Mouse (Mus musculus) liver, embryonic 16.5 days (tissue): Measurements from ENCODE around the gene Slc19a3. TPM values are rescaled to one million over a fixed set of nuclear protein-coding genes. Genes with fewer than 3 reads are reported as not detected.

Experiments
- ATAC-seq: fragments of 200-750 bp; cut with Nextera tagmentation; 2 replicates; pipeline ENCODE4 v1.8.0; 2017; ENCODE audit warnings: low read depth, mild to moderate bottlenecking, moderate number of reproducible peaks, moderate library complexity
- H3K27ac ChIP-seq: fragments of 300-500 bp; sonication (generic); 2 replicates; pipeline ENCODE4 v1.5.1; 2014; ENCODE audit warnings: mild to moderate bottlenecking, low read length
- H3K27me3 ChIP-seq: fragments of 300-500 bp; sonication (generic); 2 replicates; pipeline ENCODE4 v1.6.1; 2014; ENCODE audit warnings: low read depth, low read length, mixed read lengths; ENCODE audit not compliant: control insufficient read depth, insufficient read depth
- H3K36me3 ChIP-seq: fragments of 300-500 bp; sonication (generic); 2 replicates; pipeline ENCODE4 v1.6.1; 2014; ENCODE audit warnings: mild to moderate bottlenecking; ENCODE audit not compliant: control insufficient read depth, insufficient read depth
- H3K4me1 ChIP-seq: fragments of 300-500 bp; sonication (generic); 2 replicates; pipeline ENCODE4 v1.6.1; 2014; ENCODE audit warnings: low read depth, low read length, mixed read lengths; ENCODE audit not compliant: control insufficient read depth
- H3K4me2 ChIP-seq: fragments of 300-500 bp; sonication (generic); 2 replicates; pipeline ENCODE4 v1.6.1; 2014; ENCODE audit warnings: low read depth, low read length, mixed read lengths
- H3K4me3 ChIP-seq: fragments of 300-500 bp; sonication (generic); 2 replicates; pipeline ENCODE4 v1.5.1; 2014; ENCODE audit warnings: low read depth, mild to moderate bottlenecking, low read length
- H3K9ac ChIP-seq: fragments of 300-500 bp; sonication (generic); 2 replicates; pipeline ENCODE4 v1.6.1; 2014; ENCODE audit warnings: low read depth, low read length
- H3K9me3 ChIP-seq: fragments of 300-500 bp; sonication (generic); replicated peaks from 2 replicates; pipeline ENCODE4 v1.6.1; 2016; ENCODE audit warnings: low read length; ENCODE audit not compliant: control insufficient read depth
- WGBS: fragments of 180-500 bp; shearing (Covaris S2); extraction: QIAGEN DNeasy Blood & Tissue Kit; methylation state at CpG from one replicate; pipeline ENCODE4 v1.1.7; 2014; ENCODE audit not compliant: insufficient replicate concordance; 5-methylcytosine and 5-hydroxymethylcytosine counted together
- polyA plus RNA-seq: library from polyadenylated mRNA; unstranded; fragments of >200 nt; fragmentation: Nextera tagmentation; extraction: Ambion mirVana; gene quantifications from 2 replicates; pipeline ENCODE4 v1.2.1, GENCODE M21; 2015

Gene Slc19a3
- 0.08 TPM in 1 of 2 replicates, not detected in the other for polyA plus RNA-seq

DNA sequence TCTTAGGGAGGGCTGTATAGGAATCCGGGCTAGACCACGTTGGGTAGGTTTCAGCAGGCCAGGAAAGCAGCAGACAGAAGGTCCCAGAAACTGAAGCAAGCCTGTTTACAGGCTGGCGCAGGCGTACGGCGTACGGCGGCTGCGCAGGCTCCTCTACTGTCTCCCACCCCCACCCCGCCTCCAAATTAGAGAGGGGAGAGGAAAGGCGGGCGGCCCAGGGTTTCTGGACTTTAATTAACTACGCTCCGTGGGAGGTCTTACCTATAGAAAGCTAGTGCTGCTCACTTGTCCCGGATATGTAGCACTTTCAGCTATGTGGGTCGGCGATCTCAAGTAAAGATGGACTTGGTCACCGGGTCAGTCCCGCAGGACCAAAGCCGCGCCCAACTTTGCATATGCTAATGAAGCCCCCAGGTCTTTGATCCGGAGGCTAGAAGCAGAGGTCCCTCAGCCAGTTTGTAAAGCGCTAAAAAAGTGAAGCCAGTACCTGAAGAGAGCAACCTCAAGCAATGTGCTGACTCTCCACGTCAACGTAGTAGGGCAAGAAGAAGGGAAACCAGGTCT, at the start of gene Slc19a3:
TSS of gene Slc19a3 (minus strand) at position 340 of the 564 bp plus-strand sequence.
- Histone ChIP-seq H3K27ac (no peak within 1 kb of the TSS), H3K4me1 (no peaks in the 10 kb centered on the region), H3K27me3 (no peaks in the 10 kb centered on the region), H3K4me3 (peak within 1 kb of the TSS; percentile 46), H3K4me2 (peak within 1 kb of the TSS; percentile 45), H3K9ac (no peak within 1 kb of the TSS), H3K9me3 (no peaks in the 10 kb centered on the region), H3K36me3 (no peaks in the 10 kb centered on the region)
- ATAC-seq: 0 out of 2 replicates have a peak, but pooled peaks have one; percentile 53
- under 1% methylated on average over 25 of the region's 25 CpGs for WGBS

DNA sequence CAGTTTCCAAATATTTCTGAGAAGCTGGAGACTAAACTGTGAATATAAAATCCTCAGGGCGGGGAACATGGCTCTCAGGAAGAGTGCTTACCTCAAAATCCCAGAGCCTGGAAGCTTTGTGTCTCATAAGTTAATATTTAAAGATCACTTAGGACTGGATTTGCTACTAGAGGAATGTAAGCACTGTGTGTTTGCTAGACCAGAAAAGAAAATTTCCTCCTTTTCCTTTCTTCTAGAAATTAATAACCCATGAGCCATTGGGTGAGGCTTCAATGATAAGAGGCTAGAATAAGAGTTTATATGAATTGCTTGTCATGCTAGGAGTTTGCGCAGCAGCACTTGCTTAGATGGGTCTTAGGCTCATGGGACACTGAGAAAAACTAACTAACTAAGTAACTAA, 46.5 kb upstream of the Slc19a3 start:
- ATAC-seq: no peak
- H3K4me2 ChIP-seq: no peak overlapping the region
- H3K9ac ChIP-seq: no peak overlapping the region
- no peaks in the 10 kb centered on the region for H3K4me1 ChIP-seq
- no peaks in the 10 kb centered on the region for H3K9me3 ChIP-seq
- H3K27me3 ChIP-seq: no peaks in the 10 kb centered on the region
- H3K27ac ChIP-seq: no peak overlapping the region
- H3K36me3 ChIP-seq: no peaks in the 10 kb centered on the region
- WGBS: 54% methylated on average over 2 of the region's 2 CpGs
- H3K4me3 ChIP-seq: no peak overlapping the region

DNA sequence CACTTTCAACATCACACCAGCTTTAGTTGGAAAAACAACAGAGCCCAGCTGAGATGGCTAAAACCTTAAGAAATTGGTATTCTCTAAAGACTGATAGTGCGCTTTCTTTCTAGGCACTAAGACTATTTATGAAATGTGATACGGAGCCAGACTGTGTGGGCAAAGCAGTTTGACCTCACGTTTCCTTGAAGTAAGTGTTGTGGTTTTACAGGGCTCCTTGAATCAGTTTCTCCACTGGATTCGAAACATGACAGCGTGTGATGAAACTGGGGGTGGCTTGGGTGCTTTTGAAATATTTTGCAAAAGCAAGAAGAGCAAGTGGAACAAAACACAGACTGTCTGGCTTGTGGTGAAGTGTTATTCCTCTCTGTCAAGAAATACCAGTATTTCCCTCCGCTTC, 38.8 kb upstream of the Slc19a3 start:
- WGBS: 35% methylated on average over 6 of the region's 6 CpGs
- Histone ChIP-seq H3K9me3 (no peaks in the 10 kb centered on the region), H3K4me1 (no peaks in the 10 kb centered on the region), H3K9ac (no peak overlapping the region), H3K27me3 (no peaks in the 10 kb centered on the region), H3K27ac (no peak overlapping the region), H3K36me3 (no peaks in the 10 kb centered on the region), H3K4me3 (no peak overlapping the region), H3K4me2 (no peak overlapping the region)
- no peak for ATAC-seq

DNA sequence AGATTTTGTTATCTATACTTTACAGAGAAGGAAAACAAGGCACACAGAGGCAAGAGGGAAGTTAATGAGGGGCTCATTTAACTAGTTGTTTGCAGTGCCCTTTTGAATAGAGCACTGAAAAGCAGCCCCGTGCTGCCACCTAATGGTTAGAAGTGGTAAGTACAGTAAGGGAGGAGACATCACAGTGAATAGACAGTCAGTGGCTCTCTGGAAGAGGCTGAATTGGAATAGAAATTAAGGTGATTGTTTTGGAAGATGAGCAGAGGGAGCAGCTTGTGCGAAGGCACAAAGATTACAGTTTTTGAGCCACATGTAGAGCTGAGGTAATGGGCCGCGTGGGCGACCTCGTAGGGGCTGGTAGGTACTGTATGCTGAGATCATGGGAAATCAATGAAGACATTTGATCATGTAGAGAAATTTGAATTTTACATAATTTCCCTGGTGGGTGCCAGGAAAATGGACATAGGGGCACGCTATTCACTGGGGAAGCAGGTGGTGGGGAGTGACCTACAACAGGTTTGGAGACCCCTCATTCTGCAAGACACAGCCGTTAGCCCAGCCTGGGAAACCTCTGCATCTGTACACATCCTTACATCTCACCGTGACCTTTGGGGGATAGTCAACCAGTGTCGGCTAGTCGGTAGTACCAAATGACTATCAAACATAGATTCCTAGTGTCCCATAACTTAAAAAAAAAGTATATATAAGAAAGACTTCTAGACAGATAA, 38.1 kb upstream of the Slc19a3 start:
- Histone ChIP-seq H3K4me3 (no peak overlapping the region), H3K36me3 (no peaks in the 10 kb centered on the region), H3K9me3 (no peaks in the 10 kb centered on the region), H3K4me1 (no peaks in the 10 kb centered on the region), H3K9ac (no peak overlapping the region), H3K27me3 (no peaks in the 10 kb centered on the region), H3K4me2 (no peak overlapping the region), H3K27ac (no peak overlapping the region)
- no peak for ATAC-seq
- WGBS: 35% methylated on average over 11 of the region's 11 CpGs

DNA sequence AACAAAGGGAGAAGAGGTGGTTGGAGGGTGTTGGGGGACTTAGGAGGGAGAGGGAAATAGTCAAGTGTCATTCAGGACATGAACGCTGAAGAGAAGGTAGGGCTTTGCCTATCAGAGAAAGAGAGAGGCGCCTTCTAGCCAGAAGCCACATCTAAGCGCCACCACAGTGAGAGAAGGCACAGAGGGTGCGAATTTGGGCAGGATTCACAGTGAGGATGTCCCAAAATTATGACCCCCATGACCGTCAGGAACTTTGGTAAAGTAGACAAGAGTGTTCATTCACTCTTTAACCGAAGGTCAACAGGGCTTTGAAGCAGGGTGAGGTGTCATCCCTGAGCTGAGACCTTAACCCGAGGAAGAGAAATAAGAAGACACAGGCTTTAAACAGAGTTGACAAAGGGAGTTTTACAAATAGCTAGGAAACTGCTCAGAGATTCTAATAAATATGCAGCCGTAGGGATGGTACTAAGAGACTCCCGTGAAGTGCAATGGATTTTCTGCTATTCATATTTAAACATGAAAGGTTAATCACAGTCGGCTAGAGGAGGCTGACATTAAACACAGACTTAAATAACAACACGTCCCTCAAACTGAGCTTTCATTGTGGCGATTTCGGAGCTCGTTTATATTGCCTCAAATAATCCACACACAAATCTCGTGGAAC, 37.4 kb upstream of the Slc19a3 start:
- Histone ChIP-seq H3K9ac (no peak overlapping the region), H3K9me3 (no peaks in the 10 kb centered on the region), H3K27me3 (no peaks in the 10 kb centered on the region), H3K4me2 (no peak overlapping the region), H3K4me1 (no peaks in the 10 kb centered on the region), H3K36me3 (no peaks in the 10 kb centered on the region), H3K4me3 (no peak overlapping the region), H3K27ac (no peak overlapping the region)
- WGBS: 32% methylated on average over 15 of the region's 15 CpGs
- ATAC-seq: no peak

DNA sequence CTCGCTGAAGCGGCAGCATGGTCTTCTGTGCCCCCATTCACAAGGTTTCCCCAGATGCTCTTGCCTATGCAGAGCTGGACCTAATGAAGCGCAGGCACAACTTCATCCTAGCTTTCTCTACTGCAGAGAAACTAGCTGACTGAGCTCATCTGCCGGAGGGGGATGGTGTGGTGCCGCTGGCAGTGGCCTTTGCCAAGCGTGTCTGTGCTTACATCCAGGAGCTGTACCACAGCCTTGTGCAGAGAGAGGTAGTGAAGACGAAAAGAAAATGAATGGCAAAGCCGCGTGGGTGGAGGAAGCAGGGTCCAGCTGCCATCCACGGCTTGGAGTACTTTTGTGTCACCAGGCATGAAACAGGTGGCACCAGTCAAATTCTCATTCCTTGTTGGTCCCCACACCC, 29.0 kb upstream of the Slc19a3 start:
- Histone ChIP-seq H3K9ac (no peak overlapping the region), H3K36me3 (no peaks in the 10 kb centered on the region), H3K27me3 (no peaks in the 10 kb centered on the region), H3K4me1 (no peaks in the 10 kb centered on the region), H3K4me2 (no peak overlapping the region), H3K27ac (no peak overlapping the region), H3K4me3 (no peak overlapping the region), H3K9me3 (no peaks in the 10 kb centered on the region)
- no peak for ATAC-seq
- WGBS: 69% methylated on average over 10 of the region's 10 CpGs

DNA sequence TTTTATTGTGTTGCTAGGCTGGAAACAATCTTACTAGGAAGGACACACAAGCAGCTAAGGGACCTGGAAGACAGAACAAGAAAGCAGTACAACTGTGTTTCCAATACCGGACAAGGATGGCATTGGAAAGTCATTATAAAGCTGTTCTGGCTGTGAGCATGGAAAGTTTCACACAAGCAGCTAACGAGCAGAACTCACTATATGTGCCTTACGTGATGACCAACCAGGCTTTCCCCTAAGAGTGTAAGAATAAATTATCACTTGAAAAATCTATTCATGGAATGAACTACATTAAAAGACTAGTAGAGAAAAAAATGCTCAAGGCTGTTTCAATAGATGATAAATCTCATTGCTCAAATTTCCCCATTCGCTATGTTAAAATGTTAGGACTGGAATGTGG, 28.3 kb upstream of the Slc19a3 start:
- no peak overlapping the region for H3K27ac ChIP-seq
- H3K4me3 ChIP-seq: no peak overlapping the region
- no peak overlapping the region for H3K4me2 ChIP-seq
- no peaks in the 10 kb centered on the region for H3K4me1 ChIP-seq
- H3K9me3 ChIP-seq: no peaks in the 10 kb centered on the region
- no peaks in the 10 kb centered on the region for H3K36me3 ChIP-seq
- no peaks in the 10 kb centered on the region for H3K27me3 ChIP-seq
- 79% methylated on average over 4 of the region's 4 CpGs for WGBS
- ATAC-seq: no peak
- H3K9ac ChIP-seq: no peak overlapping the region

DNA sequence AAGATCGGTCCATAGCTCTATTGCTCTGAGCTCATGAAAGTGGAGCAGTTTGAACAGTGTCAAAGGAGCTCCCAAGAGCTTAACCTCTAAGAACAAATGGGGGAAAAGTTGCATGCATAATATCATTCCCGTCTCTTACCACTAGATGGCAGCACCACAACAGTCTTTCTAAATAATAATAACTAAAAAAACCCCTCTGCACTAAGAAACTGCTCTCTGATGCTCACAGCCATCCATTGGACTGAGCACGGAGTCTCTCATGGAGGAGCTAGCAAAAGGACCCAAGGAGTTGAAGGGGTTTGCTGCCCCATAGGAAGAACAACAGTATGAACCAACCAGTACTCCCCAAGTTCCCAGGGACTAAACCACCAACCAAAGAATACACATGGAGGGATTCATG, 26.6 kb upstream of the Slc19a3 start:
- Histone ChIP-seq H3K4me1 (no peaks in the 10 kb centered on the region), H3K9ac (no peak overlapping the region), H3K9me3 (no peaks in the 10 kb centered on the region), H3K27me3 (no peaks in the 10 kb centered on the region), H3K4me2 (no peak overlapping the region), H3K27ac (no peak overlapping the region), H3K36me3 (no peaks in the 10 kb centered on the region), H3K4me3 (no peak overlapping the region)
- no peak for ATAC-seq
- WGBS: 12% methylated on average over 3 of the region's 3 CpGs

DNA sequence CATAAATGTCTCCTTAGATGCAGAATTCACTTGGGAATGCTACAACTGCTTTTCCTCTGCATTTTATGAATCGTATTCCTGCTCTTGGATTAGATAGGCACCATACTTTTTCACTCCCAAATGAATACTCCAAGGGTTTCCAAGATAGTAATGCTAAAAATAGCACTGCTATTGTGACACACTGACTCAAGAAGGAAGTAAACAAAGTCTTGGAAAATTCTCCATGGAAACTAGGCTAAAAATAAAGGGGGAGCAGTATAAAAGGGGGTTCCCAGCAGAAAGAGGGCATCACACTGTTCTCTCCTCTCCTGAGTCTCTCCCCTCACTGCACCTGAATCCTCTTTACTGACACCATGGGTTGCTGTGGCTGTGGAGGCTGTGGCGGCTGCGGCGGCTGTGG, 22.4 kb upstream of the Slc19a3 start, which contains the start of gene Krtap28-13:
TSS of gene Krtap28-13 (plus strand) at position 288 of the 400 bp plus-strand sequence.
- H3K27me3 ChIP-seq: no peaks in the 10 kb centered on the region
- no peaks in the 10 kb centered on the region for H3K9me3 ChIP-seq
- no peaks in the 10 kb centered on the region for H3K4me1 ChIP-seq
- WGBS: 75% methylated on average over 4 of the region's 4 CpGs
- no peak within 1 kb of the TSS for H3K27ac ChIP-seq
- no peak within 1 kb of the TSS for H3K4me2 ChIP-seq
- H3K9ac ChIP-seq: no peak within 1 kb of the TSS
- no peak for ATAC-seq
- H3K4me3 ChIP-seq: no peak within 1 kb of the TSS
- H3K36me3 ChIP-seq: no peaks in the 10 kb centered on the region
